Mouse (Mus musculus) cerebellum, adult 2 months (tissue): Measurements from ENCODE around the gene Aldh8a1.

Experiments
- CTCF ChIP-seq: fragments of 200-500 bp; IDR thresholded peaks from 2 replicates; pipeline ENCODE4 v1.5.1; 2011; ENCODE audit warnings: low read depth, mild to moderate bottlenecking, control low read depth, low read length, moderate library complexity, borderline replicate concordance; ENCODE audit not compliant: insufficient read depth
- POLR2A ChIP-seq: fragments of 200-500 bp; IDR thresholded peaks from 2 replicates; pipeline ENCODE4 v1.6.1; 2011; ENCODE audit warnings: low read length, control low read depth, borderline replicate concordance; ENCODE audit not compliant: insufficient read depth

- TF ChIP-seq CTCF, result no peak
- no peak for TF ChIP-seq POLR2A
Observed at GRCm38 (mm10) chr10:21404822-21405221, 27.7 kb downstream of the Aldh8a1 start.
